9 mouse cellular contexts compared by ENCODE assay signal in the genomic region with DNA sequence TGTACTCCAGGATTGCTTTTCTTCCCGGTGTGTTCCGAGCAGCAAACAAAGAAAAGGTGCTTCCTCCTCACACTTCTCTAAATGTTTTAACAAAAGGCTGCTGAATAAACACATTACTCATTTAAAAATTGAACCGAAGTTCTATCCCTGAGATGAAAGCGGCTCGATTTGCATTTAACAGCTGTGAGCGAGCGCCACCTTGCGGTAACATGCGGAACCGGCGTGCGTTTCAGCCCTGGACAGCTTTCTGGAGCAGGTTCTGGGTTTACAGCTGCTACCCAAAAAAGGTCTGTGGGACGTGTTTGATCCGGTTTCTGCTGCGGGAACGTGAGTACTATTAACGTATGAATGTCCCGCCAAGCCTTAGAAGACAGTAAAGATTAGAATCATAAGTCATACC. TPM values are rescaled to one million over a fixed set of nuclear protein-coding genes. Genes with fewer than 3 reads are reported as not detected.
A peak's percentile ranks its signal among the peaks of the same experiment; 100 is the strongest.
DNase-seq lines count a peak whose midpoint lies in the region; ATAC-seq and TF ChIP-seq lines count a peak whose summit lies in the region.
"Had no signal": no experiment of that assay in that cellular context is flagged by ENCODE, and none has a peak within 500 bp of the region (broad histone marks: within the 10 kb centered on the region; RNA-seq: fewer than 3 reads in every experiment).

No protein-coding gene starts in this region.

- TF ChIP-seq POLR2A in olfactory bulb, adult 2 months (IDR thresholded peaks at IDR 0.05; ENCODE audit: insufficient read depth, low read depth, low read length) = no peak

- peaks cover 12% of the 10 kb centered on the region for H3K9me3 ChIP-seq in E14TG2a.4 (ENCODE audit: low read length)
- no peaks in the 10 kb centered on the region for H3K9me3 ChIP-seq in forebrain, embryonic 13.5 days (replicated peaks)
- no peaks in the 10 kb centered on the region for H3K9me3 ChIP-seq in liver, embryonic 16.5 days (replicated peaks; ENCODE audit: control insufficient read depth, low read length)

- peak overlapping the region; percentile 79; the same call in 1 of the 2 replicates for H3K4me3 ChIP-seq in E14TG2a.4 (replicated peaks; ENCODE audit: low read length)
- H3K4me3 ChIP-seq in forebrain, embryonic 13.5 days = peak overlapping the region; percentile 58
- no peak overlapping the region for H3K4me3 ChIP-seq in liver, embryonic 16.5 days (ENCODE audit: low read depth, low read length)
- H3K4me3 ChIP-seq in olfactory bulb, adult 2 months (ENCODE audit: insufficient read depth, low read depth, low read length) = peak overlapping the region; percentile 76
- H3K4me3 ChIP-seq: erythroblast, embryonic 14.5 days had no signal

- H3K4me2 ChIP-seq in forebrain, embryonic 13.5 days = peak overlapping the region; percentile 95
- peak overlapping the region; percentile 27; the same call in 1 of the 2 replicates for H3K4me2 ChIP-seq in liver, embryonic 16.5 days (ENCODE audit: low read depth, low read length)

- peak; percentile 2; the same call in 1 of the 2 replicates for ATAC-seq in forebrain, embryonic 13.5 days
- ATAC-seq in liver, embryonic 16.5 days (ENCODE audit: low read depth) = no peak

- peak; percentile 8 for DNase-seq in c-Kit-negative CD71-positive TER-119-positive erythroid progenitor cells, embryonic 14.5 days (ENCODE audit: low read depth, low spot score)
- peak; percentile 7 for DNase-seq in heart, postnatal 25 days (ENCODE audit: low spot score)
- peak; percentile 89 for DNase-seq in layer of hippocampus, adult 11-12 months (ENCODE audit: low spot score)
- peak; percentile 64 to 87 for DNase-seq in urinary bladder, adult 18-20 months (ENCODE audit: low spot score in 2 of 2)

- 0 out of 2 replicates have a peak overlapping the region, but pooled peaks have one; percentile 27 for H3K9ac ChIP-seq in forebrain, embryonic 13.5 days
- no peak overlapping the region for H3K9ac ChIP-seq in liver, embryonic 16.5 days (ENCODE audit: low read depth, low read length)

- H3K36me3 ChIP-seq in E14TG2a.4 (ENCODE audit: insufficient read depth, low read length) = no peaks in the 10 kb centered on the region
- no peaks in the 10 kb centered on the region for H3K36me3 ChIP-seq in forebrain, embryonic 13.5 days (ENCODE audit: poor library complexity, severe bottlenecking)
- H3K36me3 ChIP-seq in liver, embryonic 16.5 days (ENCODE audit: control insufficient read depth, insufficient read depth) = no peaks in the 10 kb centered on the region

- no peak overlapping the region for H3K27ac ChIP-seq in forebrain, embryonic 13.5 days
- no peak overlapping the region for H3K27ac ChIP-seq in liver, embryonic 16.5 days (ENCODE audit: low read length)
- H3K27ac ChIP-seq in olfactory bulb, adult 2 months (ENCODE audit: insufficient read depth, low read depth, low read length) = 0 out of 2 replicates have a peak overlapping the region, but pooled peaks have one; percentile 47

- peak; percentile 95 for TF ChIP-seq CTCF in E14TG2a.4 (conservative IDR thresholded peaks at IDR 0.05; ENCODE audit: low read length)
- peak; percentile 90 for TF ChIP-seq CTCF in olfactory bulb, adult 2 months (IDR thresholded peaks at IDR 0.05; ENCODE audit: insufficient read depth, low read depth, low read length)

- H3K4me1 ChIP-seq in E14TG2a.4 (replicated peaks; ENCODE audit: low read depth, low read length) = peaks cover 39% of the 10 kb centered on the region
- peaks cover 21% of the 10 kb centered on the region for H3K4me1 ChIP-seq in forebrain, embryonic 13.5 days
- H3K4me1 ChIP-seq in liver, embryonic 16.5 days (ENCODE audit: control insufficient read depth, low read depth, low read length) = no peaks in the 10 kb centered on the region
- H3K4me1 ChIP-seq in olfactory bulb, adult 2 months (ENCODE audit: control insufficient read depth, insufficient read depth, low read length) = peaks cover 10% of the 10 kb centered on the region

- H3K27me3 ChIP-seq in E14TG2a.4 (ENCODE audit: insufficient read depth, low read length) = peaks cover 78% of the 10 kb centered on the region
- peaks cover 78% of the 10 kb centered on the region for H3K27me3 ChIP-seq in forebrain, embryonic 13.5 days
- peaks cover 46% of the 10 kb centered on the region for H3K27me3 ChIP-seq in liver, embryonic 16.5 days (ENCODE audit: control insufficient read depth, insufficient read depth, low read depth, low read length)

- intact Hi-C loops in heart, postnatal 25 days (cut with DNase I) = loop anchor here (1.0 kb wide), 1 partner anchor 365 kb away; no protein-coding TSS in a partner anchor

- WGBS in forebrain, embryonic 13.5 days = 0% methylated on average over 18 of the region's 18 CpGs
- under 1% methylated on average over 18 of the region's 18 CpGs for WGBS in liver, embryonic 16.5 days (ENCODE audit: insufficient replicate concordance)
- under 1% methylated on average over 18 of the region's 18 CpGs for WGBS in olfactory bulb, adult 2 months

RNA-seq across cellular contexts. Expression of a gene that starts 1.9 kb away (rescaled TPM):
- polyA plus RNA-seq in forebrain, embryonic 13.5 days (2015; fragmentation: Nextera tagmentation; extraction: Ambion mirVana) = 1.7 and 2.1 TPM in 2 replicates
- total RNA-seq in heart, postnatal 25 days (2021) = under 1 TPM; 0.16 to 0.31 TPM
- 0.05 and 0.08 TPM in 2 replicates for polyA plus RNA-seq in liver, embryonic 16.5 days (2015; fragmentation: Nextera tagmentation; extraction: Ambion mirVana)
- polyA plus RNA-seq in olfactory bulb, adult 2 months (2012; ENCODE audit: insufficient read depth, insufficient read length, low replicate concordance, missing spikeins) = 33.3 TPM in 1 of 2 replicates, not detected in the other
- polyA plus RNA-seq: erythroblast, embryonic 14.5 days had no signal

Comparison
In these comparisons a context has a peak if more than half of its experiments do, and no peak if none do; other contexts are left out.
1. DNase-seq: peak in every context shown above with its lines; median percentile 89 in layer of hippocampus, adult 11-12 months; 76 in urinary bladder, adult 18-20 months; 8 in c-Kit-negative CD71-positive TER-119-positive erythroid progenitor cells, embryonic 14.5 days; 7 in heart, postnatal 25 days.
2. RNA of a gene that starts 1.9 kb away (polyA plus RNA-seq): 33.3 TPM in olfactory bulb, adult 2 months; 1.7 to 2.1 TPM in forebrain, embryonic 13.5 days and 0.05 to 0.08 TPM in liver, embryonic 16.5 days; every median in the first group is over 10 times any median in the second.